In the genomic region with DNA sequence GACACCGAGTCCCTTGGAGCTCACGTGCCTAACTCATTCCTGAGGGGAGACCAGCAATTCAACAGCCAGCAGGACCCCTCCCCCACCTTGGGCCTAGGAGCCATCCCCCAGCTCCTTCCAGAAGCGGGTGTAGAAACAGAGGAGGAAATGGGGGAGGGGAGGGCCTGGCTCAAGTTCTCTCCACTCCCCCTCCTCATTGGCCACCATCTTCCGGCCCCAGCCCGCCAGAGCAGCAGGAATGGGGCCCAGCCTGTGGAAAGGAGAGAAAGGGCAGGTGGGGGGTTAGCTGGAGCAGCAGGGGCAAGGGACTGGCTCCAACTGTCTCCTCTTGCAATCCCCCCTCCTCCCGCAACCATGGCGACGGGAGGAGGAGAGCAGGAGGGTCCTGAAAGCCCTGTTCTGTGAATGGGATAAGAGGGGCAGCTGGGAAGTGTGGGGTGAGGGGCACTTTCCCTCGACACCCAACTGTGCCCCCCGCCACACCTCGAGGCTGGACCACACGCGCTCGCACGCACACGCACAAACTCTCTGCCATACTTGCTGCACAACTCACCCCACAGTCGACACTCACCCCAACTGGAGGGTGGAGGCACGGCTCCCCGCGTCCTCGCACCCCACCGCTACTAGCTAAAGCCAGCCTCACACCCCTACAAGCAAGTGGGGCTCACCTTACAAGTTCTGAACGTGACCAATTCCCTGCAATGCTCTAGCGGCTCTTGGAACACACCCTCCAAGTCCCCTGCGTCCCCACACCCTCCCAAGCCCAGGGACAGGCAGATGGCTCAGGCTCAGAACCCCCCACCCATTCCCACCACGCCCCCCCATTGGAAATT, we compare ENCODE assay signal across 8 mouse cellular contexts. TPM values are rescaled to one million over a fixed set of nuclear protein-coding genes. Genes with fewer than 3 reads are reported as not detected.
DNase-seq lines count a peak whose midpoint lies in the region; ATAC-seq and TF ChIP-seq lines count a peak whose summit lies in the region.

No protein-coding gene starts in this region.

- H3K4me3 ChIP-seq in ES-Bruce4 (ENCODE audit: low read depth, low read length) (peak overlapping the region; percentile 86), myocyte (peak overlapping the region; percentile 99)
- peak overlapping the region; percentile 76 for H3K4me3 ChIP-seq in liver, embryonic 12.5 days

- no peaks in the 10 kb centered on the region for H3K27me3 ChIP-seq in ES-Bruce4 (ENCODE audit: control insufficient read depth, insufficient read depth, low read length, poor library complexity, severe bottlenecking)
- peaks cover 17% of the 10 kb centered on the region; the same call in 1 of the 2 replicates for H3K27me3 ChIP-seq in liver, embryonic 12.5 days (replicated peaks)
- no peaks in the 10 kb centered on the region for H3K27me3 ChIP-seq in myocyte (ENCODE audit: control insufficient read depth, insufficient read depth, insufficient read length)

- no peaks in the 10 kb centered on the region for H3K9me3 ChIP-seq in ES-Bruce4 (replicated peaks; ENCODE audit: control insufficient read depth, insufficient read depth, low read length, poor library complexity, severe bottlenecking)
- H3K9me3 ChIP-seq in liver, embryonic 12.5 days (replicated peaks), result no peaks in the 10 kb centered on the region

- no peak for TF ChIP-seq CTCF in ES-Bruce4 (IDR thresholded peaks at IDR 0.05; ENCODE audit: low read depth, low read length)

- 5% methylated on average over 26 of the region's 26 CpGs for WGBS in liver, embryonic 12.5 days (ENCODE audit: insufficient replicate concordance)

- TF ChIP-seq EP300 in ES-Bruce4 (IDR thresholded peaks at IDR 0.05; ENCODE audit: insufficient read depth, low read depth, low read length), result peak; percentile 91

- H3ac ChIP-seq in myocyte (ENCODE audit: control insufficient read depth, insufficient read length), result peak overlapping the region; percentile 34

- H3K27ac ChIP-seq in ES-Bruce4 (ENCODE audit: insufficient read depth, low read length), result peak overlapping the region; percentile 91
- H3K27ac ChIP-seq in liver, embryonic 12.5 days, result peak overlapping the region; percentile 90

- peaks cover 26% of the 10 kb centered on the region for H3K79me2 ChIP-seq in myocyte (ENCODE audit: control insufficient read depth, insufficient read depth)

- H3K36me3 ChIP-seq in ES-Bruce4 (ENCODE audit: control insufficient read depth, insufficient read depth, low read length, poor library complexity, severe bottlenecking), result peaks cover 4% of the 10 kb centered on the region
- peaks cover 40% of the 10 kb centered on the region for H3K36me3 ChIP-seq in liver, embryonic 12.5 days
- H3K36me3 ChIP-seq in myocyte (ENCODE audit: control insufficient read depth, insufficient read depth), result no peaks in the 10 kb centered on the region

- peak overlapping the region; percentile 89 for H3K4me2 ChIP-seq in liver, embryonic 12.5 days
- peak overlapping the region; percentile 88 for H3K4me2 ChIP-seq in myocyte (ENCODE audit: low read depth)

- peak overlapping the region; percentile 94 for H3K9ac ChIP-seq in ES-Bruce4 (ENCODE audit: low read depth, poor library complexity, severe bottlenecking)
- peak overlapping the region; percentile 90 for H3K9ac ChIP-seq in liver, embryonic 12.5 days

- H3K4me1 ChIP-seq in ES-Bruce4 (ENCODE audit: control insufficient read depth, insufficient read depth, low read length), result no peaks in the 10 kb centered on the region
- peaks cover 79% of the 10 kb centered on the region for H3K4me1 ChIP-seq in liver, embryonic 12.5 days

- TF ChIP-seq POLR2A in ES-Bruce4 (IDR thresholded peaks at IDR 0.05; ENCODE audit: insufficient read depth, low read length) (peak; percentile 24), myocyte (IDR thresholded peaks at IDR 0.05; ENCODE audit: insufficient read length, low read depth) (peak; percentile 42)

- DNase-seq in cerebellum, adult 11-12 months, result peak; percentile 60
- no peak for DNase-seq in cerebellum, adult 11 months
- DNase-seq in embryo, embryonic 9.5 days (ENCODE audit: extremely low spot score), result peak; percentile 98
- no peak for DNase-seq in T-cell, adult 2 months (ENCODE audit: low spot score)

- ATAC-seq in hematopoietic stem cell, adult 5-6 weeks (replicated peaks in 1 of 2; ENCODE audit: insufficient read depth in 1 of 2, low FRiP score in 2 of 2, low TSS enrichment in 1 of 2, low read depth in 1 of 2, poor library complexity in 2 of 2, severe bottlenecking in 2 of 2), result peak; percentile 13 to 40; a peak in 2 of 4 replicates
- peak; percentile 28 for ATAC-seq in liver, embryonic 12.5 days

TF ChIP-seq in myocyte, 11 proteins besides CTCF, POLR2A, EP300 and RAD21:
- TF ChIP-seq TCF3 (IDR thresholded peaks at IDR 0.05; ENCODE audit: insufficient read length, low read depth), result no peak
- peak; percentile 65 for TF ChIP-seq POLR2AphosphoS2 (IDR thresholded peaks at IDR 0.05; ENCODE audit: insufficient read length, low read depth)

RNA-seq across cellular contexts. Expression of gene Gm19426, which starts 0.8 kb away (rescaled TPM):
- polyA plus RNA-seq in ES-Bruce4 (2011; ENCODE audit: insufficient read depth, insufficient read length, low read depth, missing spikeins) (9.9 and 10.3 TPM in 2 replicates), myocyte (2012; fragmentation: generic; extraction: Trizol) (3.0 TPM)
- total RNA-seq in hematopoietic stem cell, adult 5-6 weeks (2017), result 2.0 TPM in 1 of 2 replicates, not detected in the other
- polyA plus RNA-seq in liver, embryonic 12.5 days (2016; fragmentation: Nextera tagmentation; extraction: Ambion mirVana), result 3.8 and 3.9 TPM in 2 replicates

RNA-seq across cellular contexts. Expression of gene Ypel4, which starts 8.8 kb away (rescaled TPM):
- 0.56 and 0.73 TPM in 2 replicates for polyA plus RNA-seq in ES-Bruce4 (2011; ENCODE audit: insufficient read depth, insufficient read length, low read depth, missing spikeins)
- total RNA-seq in hematopoietic stem cell, adult 5-6 weeks (2017), result 0.25 and 0.50 TPM in 2 replicates
- 49.8 and 52.1 TPM in 2 replicates for polyA plus RNA-seq in liver, embryonic 12.5 days (2016; fragmentation: Nextera tagmentation; extraction: Ambion mirVana)
- 1.0 TPM for polyA plus RNA-seq in myocyte (2012; fragmentation: generic; extraction: Trizol)

RNA-seq across cellular contexts. Expression of gene Clp1, which starts 15.5 kb away (rescaled TPM):
- polyA plus RNA-seq in ES-Bruce4 (2011; ENCODE audit: insufficient read depth, insufficient read length, low read depth, missing spikeins) (32.9 and 34.9 TPM in 2 replicates), myocyte (2012; fragmentation: generic; extraction: Trizol) (7.1 TPM)
- 37.4 and 38.4 TPM in 2 replicates for total RNA-seq in hematopoietic stem cell, adult 5-6 weeks (2017)
- 57.2 and 59.8 TPM in 2 replicates for polyA plus RNA-seq in liver, embryonic 12.5 days (2016; fragmentation: Nextera tagmentation; extraction: Ambion mirVana)

RNA-seq across cellular contexts. Expression of gene Zdhhc5, which starts 27.7 kb away (rescaled TPM):
- polyA plus RNA-seq in ES-Bruce4 (2011; ENCODE audit: insufficient read depth, insufficient read length, low read depth, missing spikeins), result 39.6 and 42.4 TPM in 2 replicates
- 30.1 and 33.2 TPM in 2 replicates for total RNA-seq in hematopoietic stem cell, adult 5-6 weeks (2017)
- 28.1 and 29.3 TPM in 2 replicates for polyA plus RNA-seq in liver, embryonic 12.5 days (2016; fragmentation: Nextera tagmentation; extraction: Ambion mirVana)
- 36.3 TPM for polyA plus RNA-seq in myocyte (2012; fragmentation: generic; extraction: Trizol)

RNA-seq across cellular contexts. Expression of gene Serping1, which starts 32.6 kb away (rescaled TPM):
- polyA plus RNA-seq in ES-Bruce4 (2011; ENCODE audit: insufficient read depth, insufficient read length, low read depth, missing spikeins) (17.2 and 19.2 TPM in 2 replicates), myocyte (2012; fragmentation: generic; extraction: Trizol) (0.62 TPM)
- total RNA-seq in hematopoietic stem cell, adult 5-6 weeks (2017), result 0.63 TPM in 1 of 2 replicates, not detected in the other
- polyA plus RNA-seq in liver, embryonic 12.5 days (2016; fragmentation: Nextera tagmentation; extraction: Ambion mirVana), result 30.8 and 32.3 TPM in 2 replicates

Comparison
In these comparisons a context has a peak if more than half of its experiments do, and no peak if none do; other contexts are left out.
1. DNase-seq: peak in cerebellum, adult 11-12 months (single experiment) and embryo, embryonic 9.5 days (single experiment); none in cerebellum, adult 11 months (single experiment) and T-cell, adult 2 months (single experiment).
2. RNA of gene Ypel4, which starts 8.8 kb away (polyA plus RNA-seq): 49.8 to 52.1 TPM in liver, embryonic 12.5 days; 1.0 TPM in myocyte (single experiment) and 0.56 to 0.73 TPM in ES-Bruce4; every median in the first group is over 10 times any median in the second.
3. Peak in every context shown above with its lines, with median percentiles within 50 percentile points of each other: H3K4me3 ChIP-seq.